19 mouse cellular contexts compared by ENCODE assay signal in genomic region chr5:35267486-35267885, GRCm38 (mm10). TPM values are rescaled to one million over a fixed set of nuclear protein-coding genes. Genes with fewer than 3 reads are reported as not detected.
DNase-seq lines count a peak whose midpoint lies in the region; ATAC-seq and TF ChIP-seq lines count a peak whose summit lies in the region.
"Had no signal": no experiment of that assay in that cellular context is flagged by ENCODE, and none has a peak within 500 bp of the region (broad histone marks: within the 10 kb centered on the region; RNA-seq: fewer than 3 reads in every experiment).

No protein-coding gene starts in this region.

- H3K27ac ChIP-seq in neural tube, embryonic 13.5 days (replicated peaks), result no peak overlapping the region
- peak overlapping the region; percentile 58 for H3K27ac ChIP-seq in forebrain, embryonic 14.5 days (ENCODE audit: low read depth, low read length)
- peak overlapping the region; percentile 26; the same call in 1 of the 2 replicates for H3K27ac ChIP-seq in hindbrain, postnatal 0 days
- H3K27ac ChIP-seq in neural tube, embryonic 14.5 days (ENCODE audit: low read depth, low read length), result 0 out of 2 replicates have a peak overlapping the region, but pooled peaks have one; percentile 16
- H3K27ac ChIP-seq in embryonic facial prominence, embryonic 10.5 days (replicated peaks), result no peak overlapping the region
- no peak overlapping the region for H3K27ac ChIP-seq in liver, postnatal 0 days (ENCODE audit: low read depth)
- H3K27ac ChIP-seq: heart, embryonic 10.5 days; limb, embryonic 13.5 days; neural tube, embryonic 12.5 days had no signal

- H3K4me1 ChIP-seq in neural tube, embryonic 13.5 days (replicated peaks), result peaks cover 11% of the 10 kb centered on the region
- peaks cover 10% of the 10 kb centered on the region for H3K4me1 ChIP-seq in forebrain, embryonic 14.5 days (ENCODE audit: control insufficient read depth, insufficient read depth, low read length)
- peaks cover 11% of the 10 kb centered on the region; the same call in 1 of the 2 replicates for H3K4me1 ChIP-seq in hindbrain, postnatal 0 days (ENCODE audit: insufficient read depth, low read length)
- no peaks in the 10 kb centered on the region; the same call in 1 of the 2 replicates for H3K4me1 ChIP-seq in neural tube, embryonic 14.5 days (ENCODE audit: control insufficient read depth, insufficient read depth, low read length)
- H3K4me1 ChIP-seq in embryonic facial prominence, embryonic 10.5 days, result peaks cover 9% of the 10 kb centered on the region
- no peaks in the 10 kb centered on the region for H3K4me1 ChIP-seq in liver, postnatal 0 days (ENCODE audit: insufficient read depth)
- H3K4me1 ChIP-seq: heart, embryonic 10.5 days; limb, embryonic 13.5 days; neural tube, embryonic 12.5 days had no signal

- H3K4me2 ChIP-seq in neural tube, embryonic 13.5 days, result no peak overlapping the region
- no peak overlapping the region for H3K4me2 ChIP-seq in forebrain, embryonic 14.5 days (ENCODE audit: low read length)
- no peak overlapping the region for H3K4me2 ChIP-seq in hindbrain, postnatal 0 days (ENCODE audit: low read depth, low read length)
- no peak overlapping the region for H3K4me2 ChIP-seq in neural tube, embryonic 14.5 days (ENCODE audit: low read depth, low read length)
- no peak overlapping the region for H3K4me2 ChIP-seq in liver, postnatal 0 days (ENCODE audit: low read depth, low read length)
- H3K4me2 ChIP-seq: limb, embryonic 13.5 days; neural tube, embryonic 12.5 days had no signal

- TF ChIP-seq EP300 in liver, postnatal 0 days (IDR thresholded peaks at IDR 0.05; ENCODE audit: low read depth), result no peak

- H3K4me3 ChIP-seq in neural tube, embryonic 13.5 days, result no peak overlapping the region
- no peak overlapping the region for H3K4me3 ChIP-seq in forebrain, embryonic 14.5 days (ENCODE audit: low read depth, low read length)
- H3K4me3 ChIP-seq in hindbrain, postnatal 0 days (ENCODE audit: low read length), result no peak overlapping the region
- H3K4me3 ChIP-seq in neural tube, embryonic 14.5 days (ENCODE audit: low read depth, low read length), result no peak overlapping the region
- no peak overlapping the region for H3K4me3 ChIP-seq in embryonic facial prominence, embryonic 10.5 days
- H3K4me3 ChIP-seq in liver, postnatal 0 days (ENCODE audit: low read depth, low read length), result no peak overlapping the region
- H3K4me3 ChIP-seq: heart, embryonic 10.5 days; limb, embryonic 13.5 days; megakaryocyte, embryonic 14.5 days; neural tube, embryonic 12.5 days had no signal

- H3K27me3 ChIP-seq in neural tube, embryonic 13.5 days, result peaks cover 4% of the 10 kb centered on the region; the same call in 1 of the 2 replicates
- no peaks in the 10 kb centered on the region for H3K27me3 ChIP-seq in forebrain, embryonic 14.5 days (replicated peaks; ENCODE audit: control insufficient read depth, insufficient read depth, low read length)
- no peaks in the 10 kb centered on the region for H3K27me3 ChIP-seq in hindbrain, postnatal 0 days (ENCODE audit: insufficient read depth, low read length)
- H3K27me3 ChIP-seq in neural tube, embryonic 14.5 days (ENCODE audit: control insufficient read depth, insufficient read depth, low read length), result no peaks in the 10 kb centered on the region
- H3K27me3 ChIP-seq in embryonic facial prominence, embryonic 10.5 days (replicated peaks; ENCODE audit: low read depth, poor library complexity, severe bottlenecking), result 0 out of 2 replicates have a peak, but pooled peaks cover 15% of the 10 kb centered on the region
- no peaks in the 10 kb centered on the region for H3K27me3 ChIP-seq in liver, postnatal 0 days (ENCODE audit: insufficient read depth, low read length)
- H3K27me3 ChIP-seq: neural tube, embryonic 12.5 days had no signal

- H3K9ac ChIP-seq in neural tube, embryonic 13.5 days, result no peak overlapping the region
- H3K9ac ChIP-seq in forebrain, embryonic 14.5 days (ENCODE audit: low read length), result no peak overlapping the region
- no peak overlapping the region for H3K9ac ChIP-seq in hindbrain, postnatal 0 days (replicated peaks; ENCODE audit: low read length)
- no peak overlapping the region for H3K9ac ChIP-seq in neural tube, embryonic 14.5 days (replicated peaks; ENCODE audit: low read depth, low read length)
- no peak overlapping the region for H3K9ac ChIP-seq in liver, postnatal 0 days (replicated peaks)
- H3K9ac ChIP-seq: limb, embryonic 13.5 days; neural tube, embryonic 12.5 days had no signal

- WGBS in neural tube, embryonic 13.5 days, result 21% methylated on average over 7 of the region's 7 CpGs
- WGBS in forebrain, embryonic 14.5 days, result 5% methylated on average over 7 of the region's 7 CpGs
- 22% methylated on average over 7 of the region's 7 CpGs for WGBS in hindbrain, postnatal 0 days
- WGBS in neural tube, embryonic 14.5 days, result 21% methylated on average over 7 of the region's 7 CpGs
- 70% methylated on average over 7 of the region's 7 CpGs for WGBS in embryonic facial prominence, embryonic 10.5 days
- WGBS in liver, postnatal 0 days (ENCODE audit: insufficient replicate concordance), result 66% methylated on average over 7 of the region's 7 CpGs

- H3K36me3 ChIP-seq in neural tube, embryonic 13.5 days, result no peaks in the 10 kb centered on the region
- no peaks in the 10 kb centered on the region for H3K36me3 ChIP-seq in forebrain, embryonic 14.5 days (ENCODE audit: control insufficient read depth, insufficient read depth, low read length)
- no peaks in the 10 kb centered on the region for H3K36me3 ChIP-seq in hindbrain, postnatal 0 days (ENCODE audit: insufficient read depth, low read length)
- H3K36me3 ChIP-seq in neural tube, embryonic 14.5 days (ENCODE audit: control insufficient read depth, insufficient read depth, low read length), result no peaks in the 10 kb centered on the region
- no peaks in the 10 kb centered on the region for H3K36me3 ChIP-seq in embryonic facial prominence, embryonic 10.5 days (replicated peaks)
- H3K36me3 ChIP-seq in liver, postnatal 0 days (replicated peaks; ENCODE audit: insufficient read depth, low read length), result no peaks in the 10 kb centered on the region
- H3K36me3 ChIP-seq: heart, embryonic 10.5 days; limb, embryonic 13.5 days; neural tube, embryonic 12.5 days had no signal

- no peak for DNase-seq in neural tube, embryonic 10.5 days (ENCODE audit: extremely low spot score, low spot score)
- DNase-seq in forebrain, embryonic 14.5 days (ENCODE audit: low spot score), result peak; percentile 88
- DNase-seq in hindbrain, postnatal 0 days (ENCODE audit: low spot score), result peak; percentile 76
- no peak for DNase-seq in embryonic facial prominence, embryonic 10.5 days (ENCODE audit: low spot score)
- no peak for DNase-seq in liver, postnatal 0 days
- DNase-seq: adrenal gland, adult 2 months; gastrocnemius, postnatal 14 days; heart, postnatal 36 days; kidney, adult 2 months; kidney, postnatal 4 days; lung, adult 18-20 months had no signal

- peak; percentile 80 for ATAC-seq in neural tube, embryonic 13.5 days (ENCODE audit: low read depth)
- peak; percentile 94 for ATAC-seq in forebrain, embryonic 14.5 days
- ATAC-seq in hindbrain, postnatal 0 days, result peak; percentile 88
- ATAC-seq in neural tube, embryonic 14.5 days (ENCODE audit: low read depth), result peak; percentile 79; the same call in 1 of the 2 replicates
- no peak for ATAC-seq in liver, postnatal 0 days
- ATAC-seq: Patski had no signal

- TF ChIP-seq CTCF in hindbrain, postnatal 0 days (IDR thresholded peaks at IDR 0.05; ENCODE audit: low read depth), result no peak
- TF ChIP-seq CTCF in liver, postnatal 0 days (IDR thresholded peaks at IDR 0.05; ENCODE audit: low read depth), result no peak

- no peaks in the 10 kb centered on the region for H3K9me3 ChIP-seq in neural tube, embryonic 13.5 days
- H3K9me3 ChIP-seq in forebrain, embryonic 14.5 days (replicated peaks; ENCODE audit: control insufficient read depth, low read length), result no peaks in the 10 kb centered on the region
- no peaks in the 10 kb centered on the region for H3K9me3 ChIP-seq in hindbrain, postnatal 0 days (ENCODE audit: low read length)
- no peaks in the 10 kb centered on the region for H3K9me3 ChIP-seq in neural tube, embryonic 14.5 days (ENCODE audit: control insufficient read depth, low read length)
- no peaks in the 10 kb centered on the region for H3K9me3 ChIP-seq in embryonic facial prominence, embryonic 10.5 days
- H3K9me3 ChIP-seq in liver, postnatal 0 days (ENCODE audit: low read length), result no peaks in the 10 kb centered on the region
- H3K9me3 ChIP-seq: heart, embryonic 10.5 days; limb, embryonic 13.5 days; neural tube, embryonic 12.5 days had no signal

RNA-seq across cellular contexts. Expression of gene Adra2c, which starts 10.6 kb away (rescaled TPM):
- polyA plus RNA-seq in neural tube, embryonic 13.5 days (2015; fragmentation: Nextera tagmentation; extraction: Ambion mirVana), result 0.72 and 0.89 TPM in 2 replicates
- 0.89 and 0.94 TPM in 2 replicates for polyA plus RNA-seq in forebrain, embryonic 14.5 days (2014; fragmentation: Nextera tagmentation; extraction: Ambion mirVana)
- total RNA-seq in hindbrain, postnatal 0 days (2014; rRNA removed), result 33.1 and 33.6 TPM in 2 replicates
- 1.8 and 2.3 TPM in 2 replicates for polyA plus RNA-seq in hindbrain, postnatal 0 days (2015; fragmentation: Nextera tagmentation; extraction: Ambion mirVana)
- 0.99 and 1.2 TPM in 2 replicates for polyA plus RNA-seq in neural tube, embryonic 14.5 days (2014; fragmentation: Nextera tagmentation; extraction: Ambion mirVana)
- 0.04 TPM in 1 of 2 replicates, not detected in the other for polyA plus RNA-seq in embryonic facial prominence, embryonic 10.5 days (2016; fragmentation: Nextera tagmentation; extraction: Ambion mirVana)
- not detected in 2 replicates for polyA plus RNA-seq in liver, postnatal 0 days (2015; fragmentation: Nextera tagmentation; extraction: Ambion mirVana)
- polyA plus RNA-seq: limb, embryonic 13.5 days; stomach, embryonic 16.5 days had no signal

Comparison
In these comparisons a context has a peak if more than half of its experiments do, and no peak if none do; other contexts are left out.
1. H3K27ac ChIP-seq: peak in forebrain, embryonic 14.5 days (single experiment), hindbrain, postnatal 0 days (single experiment) and neural tube, embryonic 14.5 days (single experiment); none in neural tube, embryonic 13.5 days (single experiment), embryonic facial prominence, embryonic 10.5 days (single experiment) and liver, postnatal 0 days (single experiment).
2. DNase-seq: peak in forebrain, embryonic 14.5 days (single experiment) and hindbrain, postnatal 0 days (single experiment); none in neural tube, embryonic 10.5 days (single experiment), embryonic facial prominence, embryonic 10.5 days (single experiment) and liver, postnatal 0 days (single experiment).